Mouse (Mus musculus) left cerebral cortex, postnatal 36 days (tissue): ENCODE measurements around the gene Ccz1. TPM values are rescaled to one million over a fixed set of nuclear protein-coding genes. Genes with fewer than 3 reads are reported as not detected.
A peak's percentile ranks its signal among the peaks of the same experiment; 100 is the strongest.

ENCODE experiments used
- DNase-seq, 2 experiments: peaks; one replicate each; pipeline ENCODE4 v3.0.0; 2021 to 2022; ENCODE audit warnings: low spot score in 2 of 2, mixed read lengths in 1 of 2
- intact Hi-C: fragments of 180-260 bp; cut with DNase I; formaldehyde crosslinking; loops from one replicate; pipeline ENCODE4 v1.15.1; 2025
- total RNA-seq, 2 experiments: library from RNA; stranded (reverse); gene quantifications; 2 replicates each; pipeline ENCODE4 v1.2.3; 2021

Ccz1 gene
- total RNA-seq, 2 experiments from 2014 or later, result 43.0 to 45.0 TPM

DNA sequence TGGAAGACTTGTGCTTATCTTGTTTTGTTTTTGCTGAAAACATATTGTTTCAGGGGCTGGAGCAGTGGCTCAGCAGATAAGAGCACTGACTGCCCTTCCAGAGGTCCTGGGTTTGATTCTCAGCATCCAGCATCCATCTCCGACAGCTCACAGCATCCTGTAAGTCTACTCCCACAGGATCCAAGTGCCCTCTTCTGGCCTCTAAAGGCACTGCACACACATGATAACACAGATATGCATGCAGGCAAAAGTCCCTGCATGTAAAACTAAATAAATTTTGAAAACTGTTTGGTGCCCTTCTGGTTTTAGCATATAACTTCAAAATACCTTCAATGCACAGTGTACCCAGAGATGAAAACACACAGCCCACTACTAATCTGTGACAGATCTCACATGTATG lies 15.3 kb downstream of the Ccz1 start:
- intact Hi-C loops, result no loop called here
- DNase-seq, result no peak

DNA sequence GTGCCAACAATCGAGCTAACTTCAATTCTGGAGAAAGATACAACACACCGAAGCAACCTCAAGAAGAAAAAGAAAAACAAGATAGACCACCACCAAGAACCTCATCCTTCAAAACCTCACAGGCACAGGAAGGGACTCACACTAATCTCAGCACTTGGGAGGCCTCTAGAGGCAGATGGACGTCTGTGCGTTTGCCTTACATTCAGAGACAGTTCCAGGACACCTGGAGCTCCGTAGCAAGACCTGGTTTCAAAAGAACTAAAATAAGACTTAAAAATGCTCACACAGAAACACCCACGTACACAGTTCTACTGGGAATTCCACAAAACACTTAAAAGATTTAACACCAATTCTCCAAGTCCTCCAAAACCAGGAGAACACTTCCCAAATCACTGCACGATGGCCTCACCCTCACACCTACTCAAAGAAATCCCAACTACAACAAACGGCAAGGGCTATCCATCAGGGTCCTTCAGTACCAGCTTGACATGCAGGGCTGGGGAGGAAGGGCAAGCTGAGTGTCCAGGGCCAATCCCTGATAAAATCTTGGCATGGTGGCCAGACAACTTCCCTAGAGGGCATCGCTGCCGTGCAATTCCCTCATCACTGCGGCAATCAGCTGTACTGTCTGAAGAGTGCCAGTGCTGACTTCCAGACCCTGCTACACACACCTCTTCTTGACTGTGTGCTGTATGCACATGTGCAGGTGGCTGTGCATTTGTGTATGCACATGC lies 19.9 kb downstream of the Ccz1 start:
- no peak for DNase-seq
- intact Hi-C loops, result no loop called here

DNA sequence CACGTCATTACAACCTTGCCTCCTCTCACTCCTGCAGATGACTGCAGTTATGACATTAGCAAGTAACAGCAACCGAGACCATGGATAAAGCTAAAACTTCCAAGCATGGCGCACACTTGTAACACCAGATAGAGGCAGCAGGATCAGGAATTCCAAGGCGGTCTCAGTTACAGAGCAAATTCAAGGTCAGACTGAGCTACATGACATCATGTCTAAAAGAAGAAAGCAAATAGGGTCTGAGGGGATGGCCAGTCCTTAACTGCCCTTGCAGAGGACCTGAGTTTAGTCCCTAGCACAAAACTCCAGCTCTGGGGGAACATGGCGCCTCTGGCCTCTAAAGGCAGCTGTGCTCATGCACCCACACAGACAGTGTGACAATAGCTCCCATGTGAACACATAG lies 20.8 kb downstream of the Ccz1 start:
- DNase-seq, result no peak
- intact Hi-C loops, result no loop called here

DNA sequence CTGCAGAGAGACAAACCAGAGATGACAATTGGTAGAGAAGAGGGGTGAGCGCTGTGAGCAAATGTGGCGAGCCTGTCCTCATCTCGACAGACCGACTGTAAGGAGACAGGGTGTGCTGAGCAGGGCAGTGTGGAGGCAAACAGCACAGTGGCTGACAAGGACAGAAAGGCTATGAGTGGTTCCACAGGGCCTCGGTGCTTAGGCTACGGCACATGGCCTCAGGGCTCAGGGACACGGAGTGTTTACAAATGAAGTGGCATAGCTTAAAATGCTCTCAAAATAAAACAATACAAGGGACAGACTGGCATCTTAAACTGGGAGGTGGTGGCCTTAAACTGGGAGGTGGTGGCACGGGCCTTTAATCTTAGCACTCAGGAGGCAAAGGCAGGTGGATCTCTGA lies 21.4 kb downstream of the Ccz1 start:
- DNase-seq, result no peak
- intact Hi-C loops, result no loop called here

DNA sequence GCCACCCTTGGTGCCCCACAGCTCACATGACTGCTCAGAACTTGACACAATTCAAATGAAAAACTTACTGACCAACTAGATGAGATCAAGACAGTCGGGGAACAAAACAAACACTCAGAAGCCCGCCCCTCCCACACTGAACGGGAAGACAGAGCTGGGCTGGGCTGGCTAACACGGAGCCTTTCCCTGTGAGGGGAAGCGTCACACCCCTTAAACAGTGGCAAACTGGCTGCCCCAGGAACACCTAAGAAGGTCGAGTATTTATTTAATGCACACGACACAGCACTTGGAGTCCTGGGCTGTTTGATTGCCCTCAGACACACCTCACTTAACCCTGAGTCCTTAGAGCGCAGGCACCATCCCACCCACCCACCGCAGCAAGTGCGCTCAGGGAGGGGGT lies 22.0 kb downstream of the Ccz1 start:
- DNase-seq, result no peak
- intact Hi-C loops, result no loop called here

DNA sequence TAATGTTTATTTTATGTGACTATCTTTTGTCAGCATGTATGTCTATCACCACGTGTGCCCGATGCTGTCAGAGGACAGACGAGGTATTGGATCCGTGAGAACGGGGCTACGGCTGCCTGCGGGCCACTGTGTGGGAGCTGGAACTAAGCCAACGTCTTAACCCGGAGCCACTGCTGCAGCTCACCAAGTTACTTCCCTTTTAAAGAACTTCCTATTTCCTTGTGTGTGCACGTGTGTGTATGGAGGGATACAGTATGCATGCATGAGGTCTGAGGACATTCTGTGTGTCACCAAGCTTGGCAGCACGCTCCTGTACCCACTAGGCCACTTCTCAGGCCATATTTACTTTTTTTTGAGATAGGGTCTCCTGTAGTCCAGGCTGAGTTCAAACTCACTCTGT lies 24.6 kb downstream of the Ccz1 start:
- intact Hi-C loops, result no loop called here
- DNase-seq, result no peak

DNA sequence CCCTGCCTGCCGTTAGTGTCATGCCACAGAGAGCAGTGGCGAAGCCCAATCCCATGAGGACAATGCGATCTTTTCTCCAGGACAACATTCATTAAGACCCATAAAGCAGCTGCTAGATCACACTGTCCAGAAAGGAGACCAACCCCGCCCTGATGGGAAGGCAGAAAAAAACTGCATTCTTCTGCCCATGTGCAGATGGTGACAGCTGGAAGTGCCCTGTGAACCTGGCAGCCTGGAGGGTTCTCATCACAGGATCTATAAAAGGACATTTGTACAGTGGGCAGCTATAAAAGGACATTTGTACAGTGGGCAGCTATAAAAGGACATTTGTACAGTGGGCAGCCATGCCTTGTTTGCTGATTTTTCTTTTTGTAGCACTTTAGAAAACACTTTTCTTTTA lies 25.6 kb downstream of the Ccz1 start:
- intact Hi-C loops, result no loop called here
- no peak for DNase-seq

DNA sequence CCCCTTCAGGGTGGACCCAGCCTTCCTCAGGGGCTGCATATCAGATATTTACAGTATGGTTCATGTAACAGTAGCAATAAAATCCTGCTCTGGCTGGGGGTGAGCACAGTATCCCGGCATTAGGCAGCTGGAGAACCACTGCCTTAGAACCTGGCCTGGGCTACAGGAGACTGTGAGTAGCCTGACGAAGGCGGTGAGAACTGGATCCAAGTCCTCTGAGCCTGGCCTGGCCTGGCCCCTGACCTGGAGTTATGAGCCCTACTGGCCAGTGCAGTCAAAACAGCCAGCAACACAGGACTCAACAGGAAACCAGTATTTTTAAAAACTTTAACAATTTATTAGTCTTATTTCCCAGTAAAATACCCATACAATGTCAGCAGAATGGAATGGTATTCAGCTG lies 27.1 kb downstream of the Ccz1 start:
- DNase-seq, result no peak
- intact Hi-C loops, result no loop called here

DNA sequence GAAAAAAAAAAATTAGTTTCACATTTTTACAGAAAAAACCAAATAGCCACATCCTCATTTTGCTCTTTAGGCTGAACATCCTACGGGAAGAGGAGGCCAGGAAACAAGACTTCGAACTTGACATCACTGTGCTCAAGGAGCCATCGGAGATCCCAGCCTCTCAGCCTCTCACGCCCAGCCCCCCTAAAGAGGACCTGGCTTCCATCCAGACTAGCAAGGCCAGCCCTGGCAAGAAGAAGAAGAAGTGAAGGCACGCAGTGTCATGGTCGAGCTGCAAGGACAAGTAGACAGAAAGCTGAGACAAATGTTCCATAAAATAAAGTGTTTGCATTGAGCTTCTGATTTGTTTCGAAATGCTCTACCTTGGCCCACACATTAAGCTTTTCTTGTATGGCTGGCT lies 29.3 kb downstream of the Ccz1 start:
- intact Hi-C loops, result no loop called here
- no peak for DNase-seq

DNA sequence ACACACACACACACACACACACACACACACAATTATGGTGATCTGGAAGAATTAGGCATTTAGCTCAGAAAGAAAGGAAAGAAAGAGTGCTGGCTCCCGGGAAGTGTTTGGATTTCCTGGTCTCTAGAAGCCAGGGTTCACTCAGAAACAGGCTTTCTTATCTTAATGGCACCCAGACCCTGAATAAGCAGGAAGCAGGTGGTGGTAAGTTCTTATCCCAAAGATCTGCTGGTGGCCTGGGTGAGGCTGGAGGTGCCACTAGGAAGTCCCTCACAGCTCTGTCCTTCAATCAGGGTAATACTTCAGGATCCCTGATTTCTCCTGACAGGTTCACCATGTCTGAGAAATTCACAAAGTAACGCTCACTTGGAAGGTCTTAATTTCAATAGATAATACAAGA lies 32.3 kb downstream of the Ccz1 start:
- no peak for DNase-seq
- intact Hi-C loops, result no loop called here

DNA sequence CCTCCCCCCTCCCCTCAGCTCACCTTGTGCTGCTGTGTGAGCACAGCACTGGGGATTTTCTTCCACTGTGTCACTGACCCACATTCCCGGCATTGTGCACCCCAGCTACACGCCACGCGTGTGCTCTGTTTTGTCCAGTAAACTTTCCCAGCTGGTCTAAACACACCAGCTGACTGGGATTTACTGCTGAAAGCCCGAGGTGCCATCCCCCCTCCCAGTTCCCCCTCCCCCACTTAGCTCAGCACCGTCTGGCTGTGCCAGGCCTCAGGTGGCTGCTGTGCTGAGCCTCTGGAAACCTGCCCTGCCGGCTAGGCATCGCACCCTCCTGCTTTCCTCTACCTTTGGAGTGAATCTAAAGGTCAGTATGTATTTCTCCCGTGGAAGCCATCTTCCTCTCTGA lies 33.8 kb downstream of the Ccz1 start:
- no peak for DNase-seq
- intact Hi-C loops, result no loop called here

DNA sequence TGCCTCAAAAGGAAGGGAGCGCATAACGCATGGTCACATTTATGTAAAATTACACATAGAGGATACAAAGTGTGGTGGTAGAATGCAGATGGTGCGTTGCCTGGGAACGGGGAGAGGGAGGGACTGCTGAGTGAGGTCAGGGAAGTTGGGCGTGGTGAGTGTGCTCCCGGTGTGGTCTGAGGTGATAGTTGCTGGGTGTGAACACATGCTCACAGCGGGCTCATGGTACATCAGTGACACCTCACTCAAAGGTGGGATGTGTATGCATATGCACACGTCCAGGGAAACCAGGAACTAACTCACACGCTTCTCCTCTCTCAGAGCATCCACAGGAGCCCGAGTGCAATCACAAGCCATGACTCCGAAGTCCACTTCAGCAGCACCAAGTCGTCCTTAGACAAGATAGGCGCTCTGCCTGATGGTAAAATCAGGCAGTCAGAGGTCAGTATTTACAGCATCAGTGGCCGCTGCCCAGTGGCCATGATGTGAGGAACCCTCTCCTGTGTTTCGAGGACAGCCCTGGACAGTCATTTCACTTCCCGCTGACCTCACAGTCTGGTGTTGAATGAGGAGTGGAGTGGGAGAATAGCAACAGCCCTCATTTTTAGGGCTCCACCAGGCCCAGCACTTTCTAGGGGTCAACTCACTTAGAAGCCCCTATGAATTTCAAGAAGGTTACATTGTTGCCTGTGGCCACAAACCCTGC lies 37.8 kb downstream of the Ccz1 start:
- no peak for DNase-seq
- intact Hi-C loops, result no loop called here

DNA sequence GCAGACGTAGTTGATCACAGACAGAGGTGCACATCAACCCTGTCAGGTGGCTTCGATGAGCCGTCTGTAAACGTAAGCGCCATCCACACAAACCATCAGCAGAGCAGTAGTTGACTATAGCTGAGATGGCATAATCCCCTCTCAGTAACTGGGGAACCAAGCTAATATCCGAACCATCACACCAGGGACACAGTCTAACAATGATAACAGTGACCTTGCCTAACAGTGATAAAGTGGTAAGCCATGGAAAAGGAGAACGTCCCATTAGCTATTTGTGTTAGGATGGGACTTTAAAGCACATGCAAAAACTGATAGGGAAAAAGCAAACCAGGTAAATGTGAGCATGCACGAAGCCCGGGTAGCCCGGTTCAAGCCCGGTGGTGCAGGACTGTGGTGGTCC lies 38.4 kb downstream of the Ccz1 start:
- intact Hi-C loops, result no loop called here

DNA sequence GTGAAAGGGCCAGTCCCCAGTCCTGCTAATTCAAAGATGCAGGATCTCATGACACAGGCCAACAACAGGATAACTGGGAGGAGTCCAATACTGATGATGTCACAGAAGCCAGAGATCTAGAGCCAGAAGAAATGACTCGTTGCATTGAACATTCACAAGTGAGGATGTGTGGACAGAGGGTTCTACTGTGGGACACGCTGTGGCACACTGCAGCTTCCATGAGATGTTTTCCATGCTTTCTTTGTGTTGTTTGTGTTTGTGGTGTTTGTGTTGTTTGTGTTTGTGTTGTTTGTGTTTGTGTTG lies 39.1 kb downstream of the Ccz1 start:
- DNase-seq, result no peak
- intact Hi-C loops, result no loop called here

More for the DNA sequence above, 38.4 kb downstream of the Ccz1 start:
- no peak for DNase-seq

DNA sequence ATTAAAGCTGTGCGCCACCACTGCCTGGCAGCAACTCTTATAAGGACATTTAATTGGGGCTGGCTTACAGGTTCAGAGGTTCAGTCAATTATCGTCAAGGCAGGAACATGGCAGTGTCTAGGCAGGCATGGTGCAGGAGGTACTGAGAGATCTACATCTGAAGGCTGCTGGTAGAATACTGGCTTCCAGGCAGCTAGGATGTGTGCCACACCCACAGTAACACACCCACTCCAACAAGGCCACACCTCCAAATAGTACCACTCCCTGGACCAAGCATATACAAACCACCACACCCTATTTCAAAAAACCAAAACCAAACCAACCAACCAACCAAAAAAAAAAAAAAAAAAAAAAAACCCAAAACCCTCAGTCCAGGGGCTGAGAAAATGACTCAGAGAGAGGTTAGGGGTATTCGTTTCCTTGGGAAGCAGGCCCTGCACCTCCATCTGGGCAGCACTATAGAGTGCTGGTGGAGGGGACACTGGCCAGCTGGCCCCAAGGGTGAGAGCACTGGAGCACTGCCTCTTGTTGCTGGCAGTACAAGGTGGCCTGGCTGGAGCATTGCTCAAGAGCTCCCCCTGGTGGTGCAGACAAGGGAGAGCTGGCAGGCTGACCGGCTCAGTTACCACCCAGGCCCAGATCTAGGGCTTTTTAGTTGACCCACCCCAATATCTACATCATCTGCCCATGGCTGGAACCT lies 39.6 kb downstream of the Ccz1 start:
- intact Hi-C loops, result no loop called here
- peak; percentile 46 to 58 for DNase-seq

DNA sequence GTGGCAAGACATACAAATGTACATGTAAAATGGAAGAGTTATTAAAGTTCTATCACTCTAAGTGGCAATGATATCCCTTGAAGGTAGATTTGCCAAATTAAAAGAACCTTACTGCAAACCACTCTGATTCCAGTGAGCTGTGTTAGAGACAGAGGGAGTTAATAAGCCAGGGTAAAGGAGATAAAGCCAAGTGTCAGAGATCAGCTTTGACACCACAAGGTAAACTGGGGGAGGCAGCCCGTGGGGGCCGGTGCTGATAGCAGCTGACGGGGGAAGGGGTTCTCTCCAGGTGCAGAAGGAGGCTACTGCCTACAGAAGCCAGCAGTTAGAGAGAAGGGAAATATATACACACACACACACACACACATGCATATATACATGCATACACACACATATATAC lies 42.0 kb downstream of the Ccz1 start:
- intact Hi-C loops, result no loop called here
- DNase-seq, result no peak

DNA sequence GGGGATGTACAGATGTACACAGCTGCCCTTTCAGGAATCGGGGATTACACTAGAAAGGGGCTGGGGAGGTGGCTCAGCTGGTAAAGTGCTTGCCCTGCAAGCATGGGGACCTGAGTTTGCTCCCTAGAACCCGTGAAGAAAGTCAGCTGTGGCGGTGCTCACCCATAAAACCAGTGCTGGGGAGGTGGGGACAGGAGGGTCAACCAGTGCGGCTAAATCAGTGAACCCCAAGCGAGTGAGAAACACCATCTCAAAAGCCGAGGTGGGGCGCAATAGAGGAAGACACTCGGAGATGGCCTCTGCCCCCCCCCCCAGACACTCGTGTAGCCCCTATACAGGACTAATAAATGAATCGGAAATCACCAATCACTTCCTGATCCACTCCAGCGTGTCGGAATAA lies 48.0 kb downstream of the Ccz1 start:
- DNase-seq, result no peak
- intact Hi-C loops, result no loop called here

DNA sequence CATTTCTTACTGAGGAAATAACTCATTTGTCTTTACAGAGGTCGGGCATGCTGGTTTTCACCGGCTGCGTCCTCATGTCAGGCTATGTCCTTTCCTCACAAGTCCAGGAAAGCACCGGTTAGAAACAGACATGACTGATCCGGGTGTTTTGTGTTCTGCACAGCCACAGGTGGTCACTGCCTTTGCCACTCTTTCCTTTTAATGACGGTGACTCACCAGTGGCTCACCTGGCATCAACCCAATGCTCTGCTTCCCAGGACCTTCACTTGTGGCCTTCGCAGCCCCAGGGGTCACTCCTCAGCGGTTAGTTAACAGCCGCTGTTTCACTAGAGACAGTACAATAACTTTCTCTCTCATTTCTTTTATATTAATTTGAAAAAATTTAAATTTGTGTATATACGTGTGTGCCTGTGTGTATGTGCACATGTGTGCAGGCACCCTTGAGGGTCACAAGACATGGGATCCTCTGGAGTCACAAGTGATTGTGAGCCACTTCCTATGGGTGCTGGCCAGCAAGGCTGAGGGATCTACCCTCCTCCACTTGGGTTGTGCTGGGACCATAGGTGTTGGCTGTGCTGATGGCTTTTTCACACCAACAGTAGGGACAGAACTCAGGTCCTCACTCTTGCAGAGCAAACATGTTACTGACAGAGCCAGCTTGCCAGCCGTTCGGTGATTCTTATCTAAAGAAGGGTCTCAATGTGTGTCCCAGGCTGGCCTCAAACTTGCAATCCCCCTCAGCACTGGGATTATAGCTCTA lies 48.9 kb downstream of the Ccz1 start:
- DNase-seq, result no peak
- intact Hi-C loops, result no loop called here

DNA sequence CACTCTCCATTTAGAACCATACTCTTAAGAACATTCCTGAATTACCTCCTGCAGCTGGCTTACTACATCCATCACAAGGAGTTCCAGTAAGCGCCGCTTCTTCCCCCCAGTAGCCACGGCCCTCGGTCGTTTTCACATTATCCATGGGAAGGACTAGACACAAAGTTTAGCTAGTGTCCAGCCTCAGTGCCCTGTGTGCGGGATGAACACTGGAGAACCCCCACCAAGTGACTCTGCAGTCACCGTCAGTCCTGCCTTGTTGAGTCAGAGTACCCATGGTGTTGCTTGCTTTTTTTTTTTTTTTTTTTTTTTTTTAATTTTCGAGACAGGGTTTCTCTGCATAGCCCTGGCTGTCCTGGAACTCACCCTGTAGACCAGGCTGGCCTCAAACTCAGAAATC lies 53.5 kb downstream of the Ccz1 start:
- no peak for DNase-seq
- intact Hi-C loops, result no loop called here

DNA sequence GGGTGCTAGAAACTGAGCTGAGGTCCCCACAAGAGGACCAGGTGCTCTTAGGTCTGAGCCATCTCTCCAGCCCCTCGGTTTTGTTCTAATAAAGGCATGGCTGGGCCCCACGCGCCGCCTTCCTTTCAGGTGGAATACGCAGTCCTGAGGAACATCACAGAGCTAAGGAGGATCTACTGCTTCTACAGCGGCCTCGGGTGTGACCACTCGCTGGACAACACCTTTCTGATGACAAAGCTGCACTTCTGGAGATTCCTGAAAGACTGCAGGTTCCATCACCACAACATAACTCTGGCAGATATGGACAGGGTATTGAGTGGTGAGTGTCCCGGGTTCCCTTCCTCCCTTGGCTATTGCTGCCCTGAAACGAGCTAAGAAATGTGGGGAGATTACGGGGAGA lies 55.1 kb downstream of the Ccz1 start:
- intact Hi-C loops, result no loop called here
- no peak for DNase-seq

DNA sequence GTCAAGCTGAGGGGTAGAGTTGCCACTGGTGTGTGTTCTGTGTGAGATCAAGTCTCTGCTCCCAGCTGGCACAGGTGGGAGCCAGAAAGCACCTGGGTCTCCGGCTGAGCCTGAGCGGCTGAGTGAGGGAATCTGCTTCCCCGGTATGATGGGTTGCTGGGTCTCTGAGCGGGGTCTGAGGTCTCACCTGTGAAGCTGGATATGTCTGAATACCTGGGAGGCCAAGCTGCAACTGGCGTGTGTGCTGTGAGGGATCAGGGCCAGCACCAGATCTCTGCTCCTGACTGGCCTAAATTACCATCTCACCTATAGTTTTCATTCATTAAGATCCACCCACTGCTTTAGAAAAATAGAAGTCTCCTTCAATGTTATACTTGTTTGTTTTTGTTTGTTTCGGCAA lies 57.6 kb downstream of the Ccz1 start:
- no peak for DNase-seq
- intact Hi-C loops, result no loop called here
